Mouse (Mus musculus): ENCODE data around the gene Gm16223. TPM values are rescaled to one million over a fixed set of nuclear protein-coding genes. Genes with fewer than 3 reads are reported as not detected.
A peak's percentile ranks its signal among the peaks of the same experiment; 100 is the strongest.

Gm16223 gene
- polyA plus RNA-seq, 1 experiment from 2014 or later, result not detected

- ATAC-seq, result no peak
- H3K9ac ChIP-seq, result no peak overlapping the region
- no peak overlapping the region for H3K27ac ChIP-seq
- H3K36me3 ChIP-seq (ENCODE audit: poor library complexity, severe bottlenecking), result no peaks in the 10 kb centered on the region
- H3K27me3 ChIP-seq, result no peaks in the 10 kb centered on the region
- WGBS, result 81% methylated on average over 5 of the region's 5 CpGs
- H3K4me3 ChIP-seq, result no peak overlapping the region
- H3K9me3 ChIP-seq (replicated peaks), result no peaks in the 10 kb centered on the region
- H3K4me1 ChIP-seq, result no peaks in the 10 kb centered on the region
- no peak overlapping the region for H3K4me2 ChIP-seq
These were observed 171.5 kb downstream of the Gm16223 start for GRCm38 (mm10) chr5:42239291-42239690.

GRCm38 (mm10) chr5:42239806-42240205, 172.0 kb downstream of the Gm16223 start:
- ATAC-seq, result no peak
- H3K9me3 ChIP-seq (replicated peaks), result no peaks in the 10 kb centered on the region
- H3K4me2 ChIP-seq, result no peak overlapping the region
- no peak overlapping the region for H3K4me3 ChIP-seq
- no peak overlapping the region for H3K9ac ChIP-seq
- H3K36me3 ChIP-seq (ENCODE audit: poor library complexity, severe bottlenecking), result no peaks in the 10 kb centered on the region
- no peaks in the 10 kb centered on the region for H3K4me1 ChIP-seq
- H3K27me3 ChIP-seq, result no peaks in the 10 kb centered on the region
- no peak overlapping the region for H3K27ac ChIP-seq

- Histone ChIP-seq H3K36me3 (ENCODE audit: poor library complexity, severe bottlenecking) (no peaks in the 10 kb centered on the region), H3K27ac (no peak overlapping the region), H3K4me3 (no peak overlapping the region), H3K4me1 (no peaks in the 10 kb centered on the region), H3K9me3 (replicated peaks) (no peaks in the 10 kb centered on the region), H3K27me3 (no peaks in the 10 kb centered on the region), H3K9ac (no peak overlapping the region), H3K4me2 (no peak overlapping the region)
- ATAC-seq, result peak; percentile 50; the same call in 1 of the 2 replicates
- 83% methylated on average over 3 of the region's 3 CpGs for WGBS
These were observed 182.6 kb downstream of the Gm16223 start for GRCm38 (mm10) chr5:42250376-42250775.

Other genes with a start within 250 kb of the Gm16223 start
- gene Bod1l, start 223.6 kb upstream of the Gm16223 start, polyA plus RNA-seq (2015; fragmentation: Nextera tagmentation; extraction: Ambion mirVana), result 28.9 and 29.6 TPM in 2 replicates